Mouse (Mus musculus): ENCODE measurements around the gene Myo1c. TPM values are rescaled to one million over a fixed set of nuclear protein-coding genes. Genes with fewer than 3 reads are reported as not detected.
A peak's percentile ranks its signal among the peaks of the same experiment; 100 is the strongest.

Gene Myo1c
- polyA plus RNA-seq, 1 experiment from 2014 or later = 5.7 TPM

DNA sequence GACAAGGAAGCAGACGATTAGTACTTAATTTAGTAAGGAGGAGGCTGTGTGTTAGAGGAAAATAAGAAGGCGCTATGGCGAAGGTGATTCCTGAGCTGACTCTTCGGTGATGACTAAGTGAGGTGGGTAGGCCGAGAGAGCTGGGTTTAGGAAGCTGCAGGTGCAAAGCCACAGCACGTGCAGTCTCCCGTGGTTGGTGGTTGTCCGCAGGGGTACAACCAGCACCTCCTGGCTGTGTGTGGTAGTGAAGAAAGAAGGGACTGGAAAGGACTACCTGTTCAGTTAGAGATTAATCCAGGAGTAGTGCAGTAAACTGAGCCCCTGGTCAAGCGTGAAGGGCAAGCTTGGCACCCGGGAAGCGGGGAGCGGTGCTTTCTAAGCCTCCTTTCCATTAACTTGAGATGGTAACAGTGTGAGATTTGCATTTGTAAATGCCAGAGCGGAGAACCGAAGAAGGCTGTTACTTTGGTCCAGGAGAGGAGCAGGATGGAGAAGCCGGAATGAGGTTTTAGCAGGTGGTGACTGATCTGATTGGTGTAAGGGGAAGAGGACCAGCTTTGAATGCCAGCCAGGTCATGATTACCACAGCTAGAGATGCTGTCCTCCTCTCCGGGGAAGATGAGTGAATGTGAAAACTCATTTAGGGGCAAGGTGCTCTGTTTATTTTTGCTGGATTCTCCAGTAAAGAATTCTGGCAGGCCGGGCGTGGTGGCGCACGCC lies 2.1 kb downstream of the Myo1c start:
- no peak for ATAC-seq
- peak overlapping the region; percentile 54 for H3K4me3 ChIP-seq (ENCODE audit: low read depth, low read length)
- peaks cover 11% of the 10 kb centered on the region for H3K4me1 ChIP-seq (ENCODE audit: control insufficient read depth, insufficient read depth, low read length)
- H3K27me3 ChIP-seq (replicated peaks; ENCODE audit: control insufficient read depth, insufficient read depth, low read length) = peaks cover 10% of the 10 kb centered on the region
- no peak overlapping the region for H3K27ac ChIP-seq (ENCODE audit: low read depth, low read length)
- no peak for DNase-seq (ENCODE audit: low spot score)
- no peaks in the 10 kb centered on the region for H3K36me3 ChIP-seq (ENCODE audit: control insufficient read depth, insufficient read depth, low read length)
- peak overlapping the region; percentile 66 for H3K4me2 ChIP-seq (ENCODE audit: low read length)
- H3K9me3 ChIP-seq (replicated peaks; ENCODE audit: control insufficient read depth, low read length) = no peaks in the 10 kb centered on the region
- H3K9ac ChIP-seq (ENCODE audit: low read length) = peak overlapping the region; percentile 78
- WGBS = 25% methylated on average over 20 of the region's 20 CpGs

DNA sequence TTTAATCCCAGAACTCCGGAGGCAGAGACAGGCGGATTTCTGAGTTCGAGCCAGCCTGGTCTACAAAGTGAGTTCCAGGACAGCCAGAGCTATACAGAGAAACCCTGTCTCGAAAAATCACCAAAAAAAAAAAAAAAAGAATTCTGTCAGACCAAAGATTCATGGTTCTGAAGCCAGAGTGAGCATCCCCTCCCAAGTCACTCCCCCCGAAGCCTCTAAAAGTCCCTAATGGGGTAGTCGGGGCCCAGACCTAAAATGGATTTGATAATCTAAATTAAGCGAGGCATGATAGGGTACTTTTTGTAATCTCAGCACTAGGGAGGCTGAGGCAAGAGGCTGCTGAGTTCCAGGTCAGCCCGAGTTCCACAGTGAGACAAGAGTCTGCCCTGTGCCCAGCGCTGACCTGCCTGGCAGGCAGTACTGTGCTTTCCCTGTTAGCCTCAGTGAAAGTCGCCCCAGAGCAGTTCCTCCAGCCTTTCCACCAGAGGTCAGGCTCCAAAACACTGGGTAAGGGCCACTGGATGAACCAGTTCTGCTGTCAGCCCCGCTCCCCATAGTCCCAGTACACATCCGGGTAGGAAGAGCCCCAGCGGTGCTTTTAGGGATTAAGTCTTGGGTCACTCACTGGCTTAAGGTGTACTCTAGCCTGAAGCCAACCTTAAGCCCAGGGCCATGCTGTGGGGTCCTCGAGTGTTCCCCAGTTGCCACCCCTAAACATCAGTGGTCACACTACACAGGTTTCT lies 2.8 kb downstream of the Myo1c start:
- peak overlapping the region; percentile 40; the same call in 1 of the 2 replicates for H3K4me3 ChIP-seq (ENCODE audit: low read depth, low read length)
- ATAC-seq = no peak
- DNase-seq (ENCODE audit: low spot score) = no peak
- no peak overlapping the region for H3K9ac ChIP-seq (ENCODE audit: low read length)
- peaks cover 10% of the 10 kb centered on the region for H3K27me3 ChIP-seq (replicated peaks; ENCODE audit: control insufficient read depth, insufficient read depth, low read length)
- H3K4me1 ChIP-seq (ENCODE audit: control insufficient read depth, insufficient read depth, low read length) = peaks cover 11% of the 10 kb centered on the region
- H3K9me3 ChIP-seq (replicated peaks; ENCODE audit: control insufficient read depth, low read length) = no peaks in the 10 kb centered on the region
- H3K36me3 ChIP-seq (ENCODE audit: control insufficient read depth, insufficient read depth, low read length) = no peaks in the 10 kb centered on the region
- no peak overlapping the region for H3K27ac ChIP-seq (ENCODE audit: low read depth, low read length)
- peak overlapping the region; percentile 77 for H3K4me2 ChIP-seq (ENCODE audit: low read length)
- WGBS = 35% methylated on average over 14 of the region's 14 CpGs

- H3K4me2 ChIP-seq (ENCODE audit: low read length) = peak overlapping the region; percentile 77
- WGBS = 1% methylated on average over 41 of the region's 45 CpGs
- ATAC-seq (peak; percentile 55), DNase-seq (ENCODE audit: low spot score) (peak; percentile 79)
- H3K36me3 ChIP-seq (ENCODE audit: control insufficient read depth, insufficient read depth, low read length) = no peaks in the 10 kb centered on the region
- peak overlapping the region; percentile 40 for H3K4me3 ChIP-seq (ENCODE audit: low read depth, low read length)
- no peaks in the 10 kb centered on the region for H3K9me3 ChIP-seq (replicated peaks; ENCODE audit: control insufficient read depth, low read length)
- peak overlapping the region; percentile 57 for H3K9ac ChIP-seq (ENCODE audit: low read length)
- H3K27me3 ChIP-seq (replicated peaks; ENCODE audit: control insufficient read depth, insufficient read depth, low read length) = peaks cover 10% of the 10 kb centered on the region
- no peak overlapping the region for H3K27ac ChIP-seq (ENCODE audit: low read depth, low read length)
- H3K4me1 ChIP-seq (ENCODE audit: control insufficient read depth, insufficient read depth, low read length) = peaks cover 11% of the 10 kb centered on the region
These were observed 3.6 kb downstream of the Myo1c start for GRCm38 (mm10) chr11:75653781-75654470.

DNA sequence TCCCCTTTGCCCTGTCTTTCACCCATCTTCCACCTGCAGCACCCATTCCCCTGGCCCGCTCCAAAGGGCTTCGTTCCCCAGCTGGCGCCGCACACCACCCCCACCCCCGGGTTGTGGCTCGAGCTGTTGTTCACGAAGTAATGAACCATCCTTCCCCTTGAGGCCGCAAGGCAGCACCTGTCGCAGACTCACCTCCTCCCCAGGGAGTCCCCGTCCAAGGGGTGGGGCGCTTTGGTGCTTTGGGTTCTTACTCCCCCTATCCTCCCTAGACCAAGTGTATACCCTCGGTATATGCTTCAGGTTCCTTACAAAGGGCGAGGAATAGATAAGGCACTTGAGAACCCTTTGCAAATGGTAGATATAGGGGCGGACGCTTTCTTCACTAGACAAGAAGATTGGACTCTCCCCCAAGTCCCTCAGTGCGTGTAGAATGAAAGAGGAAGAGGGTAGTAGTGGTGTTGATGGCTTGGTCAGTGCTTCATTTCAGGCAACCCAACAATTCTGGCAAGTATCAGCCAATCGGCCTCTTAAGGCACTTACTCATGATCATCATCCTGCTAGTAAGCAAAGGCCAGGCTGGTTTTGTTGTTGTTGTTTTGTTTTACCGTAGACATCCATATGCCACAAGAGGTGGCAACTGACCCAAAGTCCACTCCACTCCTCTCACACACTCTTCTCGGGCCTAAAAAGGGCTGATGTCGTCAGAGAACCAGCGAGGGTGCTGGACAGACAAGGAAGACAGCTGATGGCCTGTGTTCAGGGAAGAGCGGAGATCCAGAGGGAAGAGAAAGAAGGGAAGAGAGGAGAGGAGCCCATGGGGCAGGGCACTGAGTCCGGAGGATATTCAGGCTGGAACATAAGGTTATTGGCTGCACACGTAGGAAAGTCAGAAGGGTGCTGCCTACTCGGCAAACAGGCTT lies 4.4 kb downstream of the Myo1c start:
- WGBS = 46% methylated on average over 25 of the region's 25 CpGs
- Histone ChIP-seq H3K36me3 (ENCODE audit: control insufficient read depth, insufficient read depth, low read length) (no peaks in the 10 kb centered on the region), H3K27me3 (replicated peaks; ENCODE audit: control insufficient read depth, insufficient read depth, low read length) (peaks cover 10% of the 10 kb centered on the region), H3K9me3 (replicated peaks; ENCODE audit: control insufficient read depth, low read length) (no peaks in the 10 kb centered on the region), H3K4me1 (ENCODE audit: control insufficient read depth, insufficient read depth, low read length) (peaks cover 11% of the 10 kb centered on the region), H3K27ac (ENCODE audit: low read depth, low read length) (no peak overlapping the region), H3K4me2 (ENCODE audit: low read length) (peak overlapping the region; percentile 99), H3K9ac (ENCODE audit: low read length) (peak overlapping the region; percentile 57; the same call in 1 of the 2 replicates), H3K4me3 (ENCODE audit: low read depth, low read length) (peak overlapping the region; percentile 59)
- no peak for DNase-seq (ENCODE audit: low spot score)
- no peak for ATAC-seq

- Histone ChIP-seq H3K27ac (ENCODE audit: low read depth, low read length) (no peak overlapping the region), H3K36me3 (ENCODE audit: control insufficient read depth, insufficient read depth, low read length) (0 out of 2 replicates have a peak, but pooled peaks cover 2% of the 10 kb centered on the region), H3K4me3 (ENCODE audit: low read depth, low read length) (peak overlapping the region; percentile 59), H3K9me3 (replicated peaks; ENCODE audit: control insufficient read depth, low read length) (no peaks in the 10 kb centered on the region), H3K4me1 (ENCODE audit: control insufficient read depth, insufficient read depth, low read length) (peaks cover 11% of the 10 kb centered on the region), H3K4me2 (ENCODE audit: low read length) (peak overlapping the region; percentile 99), H3K27me3 (replicated peaks; ENCODE audit: control insufficient read depth, insufficient read depth, low read length) (peaks cover 10% of the 10 kb centered on the region), H3K9ac (ENCODE audit: low read length) (peak overlapping the region; percentile 73)
- ATAC-seq = peak; percentile 16; the same call in 1 of the 2 replicates
- peak; percentile 42 for DNase-seq (ENCODE audit: low spot score)
- 1% methylated on average over 77 of the region's 78 CpGs for WGBS
These were observed 5.6 kb downstream of the Myo1c start for GRCm38 (mm10) chr11:75655621-75656545.

DNA sequence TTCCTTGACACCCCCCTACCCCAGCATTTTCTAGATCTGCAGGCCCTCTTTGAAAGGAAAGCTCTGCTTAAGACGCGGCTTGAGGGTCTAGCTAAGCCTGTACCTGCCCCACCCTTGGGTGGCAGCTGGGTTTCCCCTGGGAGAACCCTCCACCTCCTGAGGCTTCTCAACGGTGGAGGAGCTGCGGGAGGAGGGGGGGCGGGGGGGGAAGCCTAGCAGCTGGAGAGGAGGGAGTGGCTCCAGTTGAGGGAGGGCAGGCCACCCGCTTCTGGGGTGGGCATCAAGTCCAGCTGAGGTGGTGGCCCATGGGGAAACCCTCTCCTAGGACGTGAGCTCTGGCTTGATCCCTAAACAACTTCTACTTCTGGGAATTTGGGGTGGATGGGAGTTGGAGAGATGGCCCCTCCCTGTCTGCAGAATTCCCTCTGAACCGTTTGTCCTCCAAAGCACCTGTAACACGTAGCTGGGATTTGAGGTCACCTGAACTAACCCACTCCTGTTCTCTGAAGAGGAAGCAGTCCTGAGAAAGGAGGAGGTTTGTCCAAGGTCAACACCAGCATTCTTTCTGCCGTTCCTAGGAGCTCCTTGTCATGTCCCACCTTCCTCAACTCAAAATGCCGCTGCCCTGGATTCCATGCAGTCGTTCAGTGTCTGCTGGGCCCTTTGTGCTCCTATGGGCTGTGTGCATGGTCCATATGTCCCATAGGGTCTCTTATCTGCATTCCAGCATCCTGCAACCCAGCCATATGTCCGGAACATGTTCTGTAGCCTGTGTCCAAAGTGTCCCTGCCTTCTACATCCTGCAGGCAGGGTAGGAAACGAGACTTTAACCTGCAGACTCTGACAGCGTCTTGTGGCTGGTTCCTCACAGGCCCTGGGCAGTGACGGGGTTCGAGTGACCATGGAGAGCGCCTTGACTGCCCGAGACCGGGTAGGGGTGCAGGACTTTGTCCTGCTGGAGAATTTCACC lies 6.6 kb downstream of the Myo1c start:
- Histone ChIP-seq H3K4me1 (ENCODE audit: control insufficient read depth, insufficient read depth, low read length) (peaks cover 11% of the 10 kb centered on the region), H3K27me3 (replicated peaks; ENCODE audit: control insufficient read depth, insufficient read depth, low read length) (peaks cover 10% of the 10 kb centered on the region), H3K9me3 (replicated peaks; ENCODE audit: control insufficient read depth, low read length) (no peaks in the 10 kb centered on the region), H3K36me3 (ENCODE audit: control insufficient read depth, insufficient read depth, low read length) (0 out of 2 replicates have a peak, but pooled peaks cover 4% of the 10 kb centered on the region), H3K9ac (ENCODE audit: low read length) (peak overlapping the region; percentile 73), H3K4me2 (ENCODE audit: low read length) (peak overlapping the region; percentile 99), H3K27ac (ENCODE audit: low read depth, low read length) (no peak overlapping the region), H3K4me3 (ENCODE audit: low read depth, low read length) (peak overlapping the region; percentile 59)
- ATAC-seq (no peak), DNase-seq (ENCODE audit: low spot score) (no peak)
- WGBS = 69% methylated on average over 19 of the region's 20 CpGs

- ATAC-seq (no peak), DNase-seq (ENCODE audit: low spot score) (no peak)
- H3K4me1 ChIP-seq (ENCODE audit: control insufficient read depth, insufficient read depth, low read length) = peaks cover 7% of the 10 kb centered on the region
- no peak overlapping the region for H3K4me3 ChIP-seq (ENCODE audit: low read depth, low read length)
- H3K27ac ChIP-seq (ENCODE audit: low read depth, low read length) = no peak overlapping the region
- 0 out of 2 replicates have a peak, but pooled peaks cover 4% of the 10 kb centered on the region for H3K36me3 ChIP-seq (ENCODE audit: control insufficient read depth, insufficient read depth, low read length)
- no peaks in the 10 kb centered on the region for H3K9me3 ChIP-seq (replicated peaks; ENCODE audit: control insufficient read depth, low read length)
- peaks cover 10% of the 10 kb centered on the region for H3K27me3 ChIP-seq (replicated peaks; ENCODE audit: control insufficient read depth, insufficient read depth, low read length)
- no peak overlapping the region for H3K9ac ChIP-seq (ENCODE audit: low read length)
- H3K4me2 ChIP-seq (ENCODE audit: low read length) = no peak overlapping the region
These were observed 7.5 kb downstream of the Myo1c start for GRCm38 (mm10) chr11:75657841-75658240.
